Mouse (Mus musculus) cortical plate, adult 2 months (tissue): ENCODE results near the gene Hivep2. TPM values are rescaled to one million over a fixed set of nuclear protein-coding genes. Genes with fewer than 3 reads are reported as not detected.

Source experiments
- H3K27ac ChIP-seq: fragments of 200-500 bp; 2 replicates; pipeline ENCODE4 v1.5.1; 2012; ENCODE audit warnings: low read length, control low read depth, inconsistent platforms; ENCODE audit not compliant: insufficient read depth
- H3K4me1 ChIP-seq: fragments of 200-500 bp; 2 replicates; pipeline ENCODE4 v1.6.1; 2011; ENCODE audit warnings: low read length; ENCODE audit not compliant: control insufficient read depth, insufficient read depth
- H3K4me3 ChIP-seq: fragments of 200-500 bp; 2 replicates; pipeline ENCODE4 v1.5.1; 2011; ENCODE audit warnings: mild to moderate bottlenecking, low read length, control low read depth; ENCODE audit not compliant: insufficient read depth
- CTCF ChIP-seq: fragments of 200-500 bp; IDR thresholded peaks from 2 replicates; pipeline ENCODE4 v1.5.1; 2011; ENCODE audit warnings: mild to moderate bottlenecking, control low read depth, low read length; ENCODE audit not compliant: insufficient read depth; ENCODE audit errors: extremely low read depth
- POLR2A ChIP-seq: fragments of 200-500 bp; IDR thresholded peaks from 2 replicates; pipeline ENCODE4 v1.6.1; 2011; ENCODE audit warnings: mild to moderate bottlenecking, low read length, control low read depth; ENCODE audit not compliant: insufficient read depth; ENCODE audit errors: extremely low read depth
- polyA plus RNA-seq: library from polyadenylated mRNA; depleted of rRNA; stranded (reverse); fragments of >200 nt; gene quantifications from 2 replicates; pipeline ENCODE4 v1.2.3, GENCODE M21; 2012

Gene Hivep2
- polyA plus RNA-seq, 1 experiment = 101 TPM

GRCm38 (mm10) chr10:14052109-14052689 lies 86.3 kb downstream of the Hivep2 start:
- Histone ChIP-seq H3K27ac (no peak overlapping the region), H3K4me3 (no peak overlapping the region), H3K4me1 (peaks cover 29% of the 10 kb centered on the region)
- TF ChIP-seq CTCF (no peak), POLR2A (no peak)

GRCm38 (mm10) chr10:14054860-14055259 lies 89.0 kb downstream of the Hivep2 start:
- TF ChIP-seq POLR2A = no peak
- H3K4me3 ChIP-seq = no peak overlapping the region
- H3K27ac ChIP-seq = no peak overlapping the region
- peaks cover 31% of the 10 kb centered on the region for H3K4me1 ChIP-seq

- H3K27ac ChIP-seq = peak overlapping the region; percentile 45
- TF ChIP-seq POLR2A (no peak), CTCF (no peak)
- no peak overlapping the region for H3K4me3 ChIP-seq
- peaks cover 32% of the 10 kb centered on the region for H3K4me1 ChIP-seq
Measured at GRCm38 (mm10) chr10:14055533-14055981, 89.7 kb downstream of the Hivep2 start.

- peaks cover 33% of the 10 kb centered on the region for H3K4me1 ChIP-seq
- peak overlapping the region; percentile 45 for H3K27ac ChIP-seq
- TF ChIP-seq CTCF (no peak), POLR2A (no peak)
Measured at GRCm38 (mm10) chr10:14056057-14056456, 90.2 kb downstream of the Hivep2 start.

GRCm38 (mm10) chr10:14056584-14057451 lies 90.9 kb downstream of the Hivep2 start:
- peaks cover 33% of the 10 kb centered on the region for H3K4me1 ChIP-seq
- no peak for TF ChIP-seq POLR2A
- TF ChIP-seq CTCF = no peak
- no peak overlapping the region for H3K4me3 ChIP-seq
- peak overlapping the region; percentile 45 for H3K27ac ChIP-seq

More at GRCm38 (mm10) chr10:14056057-14056456, 90.2 kb downstream of the Hivep2 start:
- no peak overlapping the region for H3K4me3 ChIP-seq

- peak overlapping the region; percentile 45 for H3K27ac ChIP-seq
Measured at GRCm38 (mm10) chr10:14057841-14058605, 92.1 kb downstream of the Hivep2 start.

GRCm38 (mm10) chr10:14058742-14059141 lies 92.9 kb downstream of the Hivep2 start:
- H3K4me1 ChIP-seq = peaks cover 41% of the 10 kb centered on the region
- H3K4me3 ChIP-seq = no peak overlapping the region
- TF ChIP-seq POLR2A (no peak), CTCF (no peak)
- H3K27ac ChIP-seq = peak overlapping the region; percentile 45; the same call in 1 of the 2 replicates

More at GRCm38 (mm10) chr10:14057841-14058605, 92.1 kb downstream of the Hivep2 start:
- Histone ChIP-seq H3K4me3 (no peak overlapping the region), H3K4me1 (peaks cover 36% of the 10 kb centered on the region)
- TF ChIP-seq POLR2A (no peak), CTCF (no peak)

GRCm38 (mm10) chr10:14059581-14059980 lies 93.7 kb downstream of the Hivep2 start:
- TF ChIP-seq CTCF (no peak), POLR2A (no peak)
- Histone ChIP-seq H3K27ac (peak overlapping the region; percentile 89), H3K4me3 (no peak overlapping the region), H3K4me1 (peaks cover 41% of the 10 kb centered on the region)

- no peak for TF ChIP-seq POLR2A
- TF ChIP-seq CTCF = no peak
- Histone ChIP-seq H3K27ac (peak overlapping the region; percentile 73; the same call in 1 of the 2 replicates), H3K4me3 (no peak overlapping the region), H3K4me1 (peaks cover 42% of the 10 kb centered on the region)
Measured at GRCm38 (mm10) chr10:14060302-14060701, 94.4 kb downstream of the Hivep2 start.
